Mouse (Mus musculus) cerebellum, postnatal 36 days (tissue): Measurements from ENCODE around the gene Slc25a33.

Experiments
- DNase-seq, 2 experiments: peaks; one replicate each; pipeline ENCODE4 v3.0.0; 2021 to 2022; ENCODE audit warnings: mixed read lengths in 2 of 2

Gene Slc25a33

DNA sequence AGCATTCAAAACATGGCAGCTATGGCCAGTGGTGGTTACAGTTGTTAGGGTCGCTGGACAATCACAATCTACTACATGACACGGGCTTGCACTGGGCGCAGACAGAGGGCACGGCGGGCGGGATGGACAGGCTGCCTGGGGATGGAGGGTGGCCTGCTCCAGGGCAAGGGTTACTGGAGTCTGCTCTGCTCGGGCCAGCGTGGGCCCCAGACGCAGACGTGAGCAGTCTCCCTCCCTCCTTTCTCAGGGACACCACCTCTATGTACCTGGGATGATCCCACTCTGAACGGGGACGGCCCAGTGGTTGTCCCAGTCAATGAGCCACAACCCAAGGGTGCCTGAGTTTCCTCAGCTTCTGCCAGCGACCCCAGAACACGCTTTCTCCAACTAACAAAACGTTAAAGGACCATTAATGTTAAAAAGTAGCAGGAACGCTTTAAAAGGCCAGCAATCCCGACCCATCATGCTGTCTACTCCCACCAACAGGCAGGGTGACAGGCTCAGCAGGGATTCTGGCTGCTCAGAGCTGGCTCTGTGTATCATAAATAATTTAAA is 49.1 kb downstream of the Slc25a33 start:
- DNase-seq, result peak in 1 of 2 experiments; percentile 23

DNA sequence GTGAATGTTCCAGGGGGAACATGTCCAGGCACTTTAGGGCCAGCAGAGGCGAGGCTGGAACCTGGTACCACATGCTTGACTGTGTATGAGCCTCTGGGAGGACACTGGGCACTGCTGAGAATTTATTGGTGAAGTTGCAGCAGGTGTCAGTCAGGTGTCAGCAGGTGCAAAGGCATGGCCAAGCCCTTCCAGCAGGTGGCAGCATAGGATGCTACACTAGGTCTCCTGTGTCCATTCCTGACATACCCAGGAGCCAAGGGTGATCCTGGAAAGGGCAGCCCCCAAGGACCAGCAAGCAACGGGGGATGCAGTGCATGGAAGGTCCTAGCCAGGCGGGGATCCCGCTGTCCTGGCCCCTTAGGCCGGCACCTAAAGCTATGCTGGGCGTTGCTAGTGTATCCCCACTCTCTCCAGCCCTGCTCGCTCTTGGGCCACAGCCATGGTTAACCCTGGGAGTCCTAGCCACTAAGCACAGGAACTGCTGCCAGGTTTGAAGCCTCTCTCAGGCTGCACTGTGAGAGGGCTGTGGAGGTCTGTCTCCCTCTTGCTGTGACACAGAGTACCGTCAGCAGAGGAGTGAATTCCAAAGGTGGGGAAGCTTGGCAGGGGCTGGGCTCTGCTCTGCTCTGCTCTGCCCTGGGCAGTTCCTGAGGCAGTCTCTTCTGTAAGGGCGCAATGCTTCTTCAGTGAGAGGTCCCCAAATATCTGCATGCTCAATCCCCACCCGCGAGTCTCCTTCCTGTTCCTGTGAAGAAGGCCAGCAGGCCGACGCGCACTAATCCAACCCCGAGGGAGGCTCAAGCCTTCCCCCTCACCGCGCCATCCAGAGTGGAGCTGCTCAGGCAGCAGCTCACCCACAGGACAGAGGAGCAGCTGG is 50.0 kb downstream of the Slc25a33 start:
- DNase-seq, result peak; percentile 91 to 94

DNA sequence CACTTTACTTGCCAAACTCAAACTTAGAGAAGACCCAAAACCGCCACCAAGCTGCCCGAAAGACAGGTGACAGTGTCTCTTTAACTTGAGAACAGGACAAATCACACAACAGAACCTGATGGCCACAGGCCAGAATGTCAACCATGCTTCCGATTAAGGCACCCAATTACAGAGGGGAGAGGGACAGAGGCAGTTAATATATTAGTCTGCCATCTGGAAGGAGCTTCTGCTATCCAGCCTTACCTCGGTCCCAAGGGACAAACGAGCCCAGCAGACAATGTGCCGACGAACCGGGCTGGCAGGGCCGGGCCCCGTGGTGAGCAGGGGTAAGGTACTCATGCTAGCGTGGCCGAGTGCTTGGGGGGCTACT is 51.1 kb downstream of the Slc25a33 start:
- peak in 1 of 2 experiments; percentile 45 for DNase-seq

DNA sequence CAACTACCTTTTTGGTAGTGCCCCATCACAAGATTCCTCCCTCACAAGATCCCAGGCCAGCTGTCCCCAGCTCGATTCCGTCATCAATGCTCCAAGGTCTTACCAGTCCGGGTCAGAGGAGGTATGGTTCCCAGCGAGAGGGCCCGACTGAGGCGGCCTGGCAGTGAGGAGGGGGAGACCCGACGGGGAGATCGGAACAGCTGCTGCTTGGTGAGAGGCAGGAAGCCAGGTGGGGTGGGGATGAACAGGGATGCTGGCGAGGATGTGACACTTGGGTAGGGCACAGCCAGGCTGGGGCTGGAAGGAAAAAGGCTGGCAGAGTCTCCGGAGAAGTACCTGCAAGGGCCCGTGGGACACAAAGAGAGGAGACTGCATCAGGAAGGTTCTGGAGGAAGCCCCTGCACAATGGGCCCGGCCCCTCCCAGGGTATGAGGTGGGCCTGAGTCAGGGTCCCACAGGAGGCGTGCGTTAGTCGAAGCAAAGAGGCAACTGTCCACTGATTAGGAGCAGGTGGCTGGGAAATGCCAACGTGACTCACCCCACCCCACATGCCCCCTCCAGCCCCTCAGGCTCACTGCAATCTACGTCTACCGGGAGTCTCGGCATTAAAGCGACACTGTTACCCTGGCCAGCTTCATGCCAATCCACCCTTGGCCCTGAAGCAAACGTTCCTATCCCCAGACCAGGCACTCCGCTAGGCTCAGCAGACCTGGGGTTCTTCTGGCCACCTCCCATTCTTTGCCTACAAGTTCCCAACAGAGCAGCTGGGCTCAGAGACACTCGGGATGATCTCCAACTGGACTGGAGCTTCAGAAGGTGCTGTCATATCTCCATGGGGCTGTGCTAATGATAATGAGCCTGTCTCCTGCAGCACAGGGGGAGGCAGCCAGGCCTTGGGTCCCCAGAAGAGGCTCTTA is 51.7 kb downstream of the Slc25a33 start:
- peak; percentile 22 to 43 for DNase-seq

DNA sequence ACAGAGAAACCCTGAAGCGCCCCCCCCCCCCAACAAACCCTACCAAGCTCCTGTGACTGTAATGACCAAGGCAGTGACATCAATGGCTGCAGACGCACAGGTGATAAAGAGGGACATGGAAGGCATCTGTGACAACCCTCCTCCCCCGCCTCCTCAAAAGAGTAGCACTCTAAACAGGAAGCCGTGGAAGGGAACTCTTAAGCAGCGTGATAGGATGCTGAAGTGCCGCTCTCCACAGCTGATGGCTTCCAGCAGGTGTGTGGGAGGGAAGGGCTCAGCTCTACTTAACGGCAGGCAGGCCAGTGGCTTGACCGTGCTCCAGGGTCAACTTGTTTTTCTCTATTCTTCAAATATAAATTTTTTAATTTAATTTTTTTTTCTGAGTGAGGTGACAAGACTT is 52.9 kb downstream of the Slc25a33 start:
- DNase-seq, result no peak

DNA sequence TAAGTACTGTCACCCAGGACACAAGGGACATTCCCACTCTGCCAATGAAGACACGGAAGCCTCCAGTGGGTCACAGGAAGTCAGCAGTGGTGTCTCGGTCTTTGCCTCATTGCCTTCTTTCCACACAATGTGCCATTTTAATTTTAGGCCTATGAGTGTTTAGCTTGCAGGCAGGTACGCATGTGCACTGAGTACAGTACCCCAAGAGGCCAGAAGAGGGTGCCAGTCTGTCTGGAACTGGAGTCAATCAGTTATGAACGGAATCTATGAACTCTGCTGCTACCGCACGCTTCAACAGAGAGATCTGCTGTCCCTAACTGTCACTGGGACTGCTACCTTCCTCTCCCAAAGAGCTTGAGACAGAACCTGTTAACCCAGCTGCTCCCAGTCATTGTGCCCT is 54.4 kb downstream of the Slc25a33 start:
- DNase-seq, result peak; percentile 64 to 66

DNA sequence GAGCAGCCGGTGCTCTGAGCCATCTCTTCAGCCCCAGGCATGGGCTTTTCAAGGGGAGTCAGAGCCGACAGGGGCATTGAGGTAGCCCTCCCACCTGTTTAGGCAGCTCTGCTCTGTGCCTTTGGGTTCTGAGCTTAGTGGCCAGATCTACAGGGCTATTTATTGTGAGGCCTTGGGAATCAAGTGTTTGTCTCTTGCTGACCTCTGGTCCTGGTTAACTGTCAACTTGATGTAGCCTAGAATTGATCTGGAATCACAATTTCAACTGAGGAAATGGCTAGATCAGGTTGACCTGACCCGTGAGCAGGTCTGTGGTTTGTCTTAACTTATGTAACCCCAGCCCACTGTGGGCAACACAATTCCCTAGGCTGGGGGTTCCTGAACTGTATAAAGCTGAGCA is 59.5 kb downstream of the Slc25a33 start:
- DNase-seq, result no peak

DNA sequence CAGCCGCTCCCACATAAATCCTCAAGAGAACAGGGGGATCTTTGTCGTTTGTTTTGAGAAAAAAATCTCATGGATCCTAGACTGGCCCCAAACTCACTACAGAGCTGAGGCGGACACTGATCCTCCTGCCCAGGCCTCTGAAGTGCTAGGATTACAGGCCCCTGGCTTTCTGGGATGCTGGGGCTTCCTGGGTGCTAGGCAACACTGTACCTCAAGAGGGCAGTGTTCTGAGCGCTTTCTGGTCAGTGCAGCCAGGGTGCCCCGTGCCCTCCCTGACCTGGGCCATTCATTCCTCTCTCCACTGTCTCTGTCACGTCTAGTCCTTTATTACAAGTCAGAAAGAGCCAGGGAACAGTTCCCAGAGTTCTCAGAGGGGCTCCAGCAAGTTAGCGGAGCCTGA is 62.1 kb downstream of the Slc25a33 start:
- DNase-seq, result peak; percentile 51 to 68

DNA sequence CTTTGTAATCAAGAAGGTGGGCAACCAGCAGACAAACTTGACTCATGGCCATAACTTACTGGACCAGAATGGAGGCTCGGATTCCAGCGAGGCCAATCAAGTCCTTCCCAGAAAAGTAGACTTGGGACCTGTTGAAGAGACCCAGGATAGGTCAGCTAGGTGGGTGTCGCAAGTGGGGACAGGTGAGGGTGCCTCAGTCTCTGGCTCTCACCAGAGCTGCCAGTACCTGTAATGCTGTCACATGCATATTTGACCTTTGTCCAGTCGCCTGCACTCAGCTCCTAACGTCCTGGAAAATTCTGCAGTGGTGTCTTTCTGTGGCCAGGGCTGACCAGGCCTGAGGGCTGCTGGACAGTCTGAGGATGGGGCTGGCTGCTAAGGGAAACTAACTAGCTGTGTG is 62.6 kb downstream of the Slc25a33 start:
- no peak for DNase-seq

DNA sequence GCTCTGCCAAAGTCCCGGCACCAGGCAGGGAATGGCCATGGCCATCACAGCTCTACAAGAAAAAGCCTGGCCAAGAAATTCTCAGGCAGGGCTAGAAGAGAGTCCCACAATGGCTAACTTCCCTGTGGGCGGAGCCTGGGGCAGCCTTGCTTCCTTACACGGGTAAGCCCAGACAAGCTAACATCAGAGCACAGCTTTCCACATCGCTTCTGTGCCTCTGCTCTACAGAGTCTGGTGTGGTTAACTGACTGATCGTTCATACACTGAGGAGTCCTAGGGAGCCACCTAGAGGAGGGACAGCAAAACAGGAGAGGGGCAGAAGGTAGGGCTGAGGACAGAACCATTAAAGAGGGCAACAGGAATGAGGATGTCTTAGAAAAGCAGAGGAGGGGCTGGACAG is 63.6 kb downstream of the Slc25a33 start:
- peak in 1 of 2 experiments; percentile 13 for DNase-seq

DNA sequence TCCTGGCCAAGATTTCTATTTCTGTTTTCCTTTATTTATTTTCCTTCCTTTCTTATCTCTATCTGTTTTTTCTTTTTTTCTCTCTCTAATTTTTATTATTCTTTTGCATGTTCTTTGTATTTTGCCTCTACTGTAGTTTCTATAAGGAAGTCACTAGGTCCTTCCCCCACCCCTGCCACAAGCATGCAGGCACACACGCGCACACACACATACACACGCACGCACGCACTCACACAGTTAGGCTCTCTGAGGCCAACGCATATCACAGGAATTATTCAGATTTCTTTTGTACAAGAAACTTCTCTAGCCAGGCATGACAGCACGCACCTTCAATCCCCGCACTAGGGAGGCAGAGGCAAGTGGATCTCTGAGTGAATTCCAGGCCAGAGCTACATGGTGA is 68.1 kb downstream of the Slc25a33 start:
- no peak for DNase-seq

DNA sequence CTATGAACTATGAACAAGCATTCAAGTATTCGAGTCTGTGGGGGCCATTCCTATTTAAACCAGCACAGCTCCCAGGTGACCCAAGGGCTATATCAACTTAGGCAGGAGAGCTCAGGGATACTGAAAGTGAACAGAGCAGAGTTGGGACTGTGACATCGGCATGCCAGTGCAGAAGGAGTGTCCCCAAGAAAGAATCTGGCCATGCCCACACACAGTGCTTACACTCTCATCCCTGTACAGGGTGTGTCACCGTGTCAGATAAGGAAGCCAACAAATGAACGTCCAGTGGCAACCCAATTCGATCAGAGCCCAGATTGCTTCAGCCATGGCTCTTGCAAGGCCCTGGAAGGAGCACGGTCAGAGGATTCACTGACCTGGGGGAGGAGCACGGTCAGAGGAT is 68.8 kb downstream of the Slc25a33 start:
- DNase-seq, result no peak

DNA sequence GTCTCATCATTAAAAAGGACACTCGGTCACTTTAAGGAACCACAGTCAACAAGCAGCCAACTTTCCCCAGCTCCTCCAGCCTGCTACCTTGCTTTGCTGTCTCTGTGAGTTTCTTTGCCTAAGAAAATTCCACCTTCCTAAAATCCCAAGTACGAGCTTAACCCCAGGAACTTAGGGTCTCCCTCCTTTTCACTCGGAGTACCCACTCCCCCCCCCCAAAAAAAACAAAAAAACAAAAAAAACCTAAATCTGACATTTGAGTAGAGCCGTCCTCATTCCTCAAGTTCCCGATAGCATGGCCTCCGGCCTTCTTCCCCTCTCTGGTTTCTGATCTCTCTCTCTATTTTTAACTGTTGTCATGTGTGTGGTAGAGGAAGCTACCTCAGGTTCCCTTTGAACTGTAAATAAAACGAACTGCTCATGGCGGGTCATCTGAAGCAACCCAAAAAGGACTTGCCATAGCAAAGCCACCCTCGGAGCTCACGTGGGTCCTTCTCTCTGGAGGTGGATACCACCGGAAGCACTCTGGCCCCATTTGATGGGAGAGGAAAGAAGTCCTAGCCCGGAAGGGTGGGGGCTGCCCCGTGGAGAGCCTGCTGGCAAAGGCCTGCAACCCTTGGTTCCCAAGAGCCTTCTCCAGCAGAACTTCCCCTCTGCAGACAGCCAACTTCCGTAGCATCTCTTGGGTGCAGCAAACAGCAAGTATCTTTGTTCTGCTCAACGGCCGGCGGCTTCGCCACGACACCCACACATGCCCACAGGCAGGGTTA is 71.7 kb downstream of the Slc25a33 start, which contains the start of gene Pik3cd:
Gene Pik3cd, minus strand, starts transcription at position 362 of the 770 bp plus-strand sequence.
- no peak for DNase-seq

DNA sequence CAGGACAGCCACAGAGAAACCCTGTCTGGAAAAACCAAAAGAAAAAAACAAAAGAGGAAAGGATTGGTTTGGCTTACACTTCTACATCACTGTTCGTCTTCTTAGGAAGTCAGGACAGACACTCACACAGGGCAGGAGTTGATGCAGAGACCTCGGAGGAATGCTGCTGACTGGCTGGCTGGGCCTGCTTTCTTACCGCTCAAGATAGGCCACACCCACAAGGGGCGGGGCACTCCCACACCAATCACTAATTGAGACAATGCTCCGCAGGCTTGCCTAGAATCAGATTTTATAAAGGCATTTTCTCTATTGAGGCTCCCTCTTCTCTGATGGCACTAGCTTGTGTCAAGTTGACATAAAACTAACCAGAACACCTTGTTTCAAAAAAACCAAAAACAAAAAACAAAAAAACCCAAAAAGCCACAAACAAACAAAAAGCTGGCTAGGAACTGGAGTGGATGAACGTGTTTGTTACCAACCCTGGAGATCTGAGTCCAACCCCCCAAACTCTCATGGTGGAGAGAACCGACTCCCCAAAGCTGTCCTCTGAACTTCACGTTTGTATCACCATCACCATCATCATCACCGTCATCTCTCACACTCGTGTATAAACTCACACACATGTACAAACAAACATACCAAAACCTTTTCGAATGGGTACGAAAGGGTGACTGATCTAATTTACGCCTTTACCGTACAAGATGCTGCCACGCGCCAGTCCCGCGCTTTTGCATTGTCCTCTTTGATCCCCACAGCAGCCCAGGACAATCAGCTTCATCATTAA is 72.5 kb downstream of the Slc25a33 start:
- no peak for DNase-seq

DNA sequence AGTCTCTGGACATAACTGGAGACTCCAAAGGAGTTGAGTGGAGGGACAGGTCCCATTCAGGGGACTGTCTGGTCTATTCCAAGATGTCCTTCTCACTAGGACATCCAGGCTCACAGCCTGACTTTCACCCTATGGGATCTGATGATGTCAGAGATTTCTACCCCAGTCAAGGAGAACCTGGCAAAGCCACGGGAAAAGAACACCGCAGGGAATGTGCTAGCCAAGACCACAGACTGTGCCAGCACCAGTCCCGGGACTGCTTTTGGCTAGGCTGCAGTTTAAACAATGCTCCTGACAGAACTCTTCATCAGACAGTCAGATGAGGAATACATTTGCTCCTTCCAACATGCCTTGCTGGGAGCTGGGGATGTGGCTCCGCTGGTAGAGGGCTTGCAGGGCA is 74.1 kb downstream of the Slc25a33 start:
- no peak for DNase-seq

DNA sequence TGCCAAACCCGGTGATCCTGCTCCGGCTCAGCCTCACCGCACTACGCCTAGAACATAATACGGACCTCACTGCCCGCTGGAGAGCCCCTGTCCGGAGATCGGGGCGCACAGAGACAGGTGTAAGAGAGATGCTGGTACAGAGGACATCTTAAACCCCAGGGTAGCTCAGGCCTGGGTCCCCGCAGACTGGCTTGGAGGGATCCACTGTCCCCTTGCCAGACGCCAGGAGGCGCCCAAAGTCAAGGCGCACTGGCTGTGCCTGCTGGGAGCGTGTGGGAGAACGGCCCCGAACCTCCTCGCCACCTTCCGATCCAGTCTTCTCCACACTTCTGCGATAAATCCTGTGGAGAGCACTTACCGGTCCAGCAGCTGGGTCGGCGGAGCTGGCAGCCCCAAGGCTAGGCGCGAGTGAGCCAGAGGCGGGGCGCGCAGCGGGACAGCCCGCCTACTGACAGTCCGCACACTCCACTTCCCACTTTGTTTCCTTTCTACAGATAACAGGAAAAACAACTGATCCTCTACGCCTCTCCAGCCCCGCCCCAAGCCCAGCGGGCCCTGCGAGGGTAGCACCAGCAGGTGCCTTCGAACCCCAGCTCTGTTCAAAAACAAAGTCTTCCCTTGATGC is 75.8 kb downstream of the Slc25a33 start:
- peak; percentile 38 to 53 for DNase-seq

DNA sequence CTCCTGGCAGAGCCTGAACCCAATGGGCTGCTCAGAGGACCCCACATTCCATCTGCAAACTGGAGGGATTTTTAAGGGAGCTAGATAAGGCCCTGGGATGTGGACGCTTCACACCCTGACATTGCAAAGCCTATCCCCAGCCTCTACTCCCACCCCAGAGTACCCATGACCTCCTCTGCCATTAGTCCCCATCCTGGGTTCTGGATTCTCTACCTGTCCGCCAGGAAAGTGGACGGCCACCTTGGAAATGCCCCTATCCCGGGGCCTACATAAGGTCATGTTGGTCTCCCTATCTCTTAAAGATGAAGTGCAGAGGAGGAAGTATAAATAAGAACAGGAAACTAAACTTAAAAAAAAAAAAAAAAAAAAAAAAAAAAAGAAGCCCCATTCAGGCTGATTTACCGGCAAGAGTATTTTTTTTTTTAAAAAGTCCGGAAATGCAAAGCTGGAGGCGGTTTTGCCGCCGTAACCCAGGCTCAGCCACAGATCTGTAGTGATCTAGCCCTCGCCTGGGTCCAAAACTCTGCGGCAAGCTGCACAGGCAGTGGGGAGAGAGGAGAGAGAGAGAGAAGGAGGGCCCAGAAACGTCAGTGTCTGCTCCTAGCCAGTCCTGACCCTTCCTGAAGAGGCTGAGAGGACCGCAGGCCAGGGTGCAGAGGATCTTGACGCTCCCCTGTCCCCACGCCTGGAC is 76.4 kb downstream of the Slc25a33 start:
- DNase-seq, result no peak

DNA sequence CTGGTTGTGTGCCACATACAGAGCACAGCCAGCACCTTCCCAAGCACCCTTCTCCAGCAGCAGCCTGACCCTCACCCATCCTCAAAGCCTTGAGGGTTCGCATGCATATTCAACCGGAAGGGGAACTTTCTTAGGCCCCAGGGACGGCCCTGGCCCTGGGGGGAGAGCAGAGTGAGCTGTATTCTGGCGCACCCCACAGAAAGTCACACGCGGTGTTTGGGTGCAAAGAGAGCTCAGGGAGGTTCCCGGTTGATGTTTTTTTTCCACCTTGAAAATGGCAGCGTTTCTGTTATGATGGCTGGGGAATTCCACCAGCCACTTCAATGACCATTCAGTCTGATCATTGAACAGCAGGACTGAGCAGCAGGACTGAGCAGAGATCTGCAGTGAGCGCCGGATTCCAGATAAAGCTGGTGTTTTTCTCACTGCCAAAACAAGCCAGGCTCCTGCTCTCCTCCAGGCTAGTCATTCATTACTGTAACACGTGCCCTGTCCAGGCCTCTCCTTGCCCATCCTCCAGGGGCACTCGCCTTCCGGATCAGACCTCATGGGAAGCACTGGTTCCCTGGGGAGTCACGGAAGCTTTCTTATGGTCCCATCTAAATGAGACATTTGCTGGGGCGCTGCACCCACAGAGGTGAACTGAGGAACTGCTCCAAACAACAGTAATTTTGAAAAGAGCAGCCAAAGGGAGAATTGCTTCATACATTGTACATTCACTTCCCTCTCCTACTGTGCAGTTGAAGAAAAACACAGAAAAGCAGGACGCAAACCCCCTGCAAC is 77.7 kb downstream of the Slc25a33 start:
- DNase-seq, result no peak
